Mouse (Mus musculus) naive thymus-derived CD4-positive, alpha-beta T cell, adult 2 months (primary cell): ENCODE results near the gene Olfr12.

Experiments used
- DNase-seq: peaks from one replicate; pipeline ENCODE4 v3.0.0-alpha.2; 2011; ENCODE audit warnings: low read depth

Olfr12 gene

GRCm38 (mm10) chr1:92617488-92617887 is at the start of gene Olfr12:
Gene Olfr12, plus strand, starts transcription at chr1:92617788.
- DNase-seq: no peak

GRCm38 (mm10) chr1:92571022-92571421 is 46.6 kb upstream of the Olfr12 start, which contains the start of gene Olfr1413:
Gene Olfr1413, plus strand, starts transcription at chr1:92571322.
- no peak for DNase-seq

- DNase-seq: no peak
Measured at GRCm38 (mm10) chr1:92585479-92585878, 32.1 kb upstream of the Olfr12 start, which contains the start of gene Olfr1412. Gene Olfr1412, plus strand, starts transcription at chr1:92585779.

GRCm38 (mm10) chr1:92594111-92594510 is 23.5 kb upstream of the Olfr12 start, which contains the start of gene Olfr1411:
Gene Olfr1411, plus strand, starts transcription at chr1:92594411.
- no peak for DNase-seq

GRCm38 (mm10) chr1:92596019-92596418 is 21.6 kb upstream of the Olfr12 start:
- no peak for DNase-seq

GRCm38 (mm10) chr1:92605482-92605881 is 12.1 kb upstream of the Olfr12 start, which contains the start of gene Olfr1410:
Gene Olfr1410, plus strand, starts transcription at chr1:92605782.
- DNase-seq: no peak

- no peak for DNase-seq
Measured at GRCm38 (mm10) chr1:92607711-92608110, 9.9 kb upstream of the Olfr12 start.

GRCm38 (mm10) chr1:92611008-92611407 is 6.6 kb upstream of the Olfr12 start:
- peak; percentile 74 for DNase-seq

- no peak for DNase-seq
Measured at GRCm38 (mm10) chr1:92613175-92613574, 4.4 kb upstream of the Olfr12 start.

GRCm38 (mm10) chr1:92614516-92614915 is 3.1 kb upstream of the Olfr12 start:
- DNase-seq: peak; percentile 36

- no peak for DNase-seq
Measured at GRCm38 (mm10) chr1:92616046-92616445, 1.5 kb upstream of the Olfr12 start.

GRCm38 (mm10) chr1:92618360-92618759 is 772 bp downstream of the Olfr12 start:
- no peak for DNase-seq

GRCm38 (mm10) chr1:92628227-92628626 is 10.6 kb downstream of the Olfr12 start:
- DNase-seq: no peak

GRCm38 (mm10) chr1:92632196-92632595 is 14.6 kb downstream of the Olfr12 start:
- DNase-seq: no peak

- DNase-seq: peak; percentile 71
Measured at GRCm38 (mm10) chr1:92632948-92633347, 15.4 kb downstream of the Olfr12 start.

- DNase-seq: no peak
Measured at GRCm38 (mm10) chr1:92633726-92634125, 16.1 kb downstream of the Olfr12 start.

GRCm38 (mm10) chr1:92634569-92634968 is 17.0 kb downstream of the Olfr12 start:
- DNase-seq: no peak

GRCm38 (mm10) chr1:92634976-92635599 is 17.5 kb downstream of the Olfr12 start:
- DNase-seq: no peak

GRCm38 (mm10) chr1:92636015-92636414 is 18.4 kb downstream of the Olfr12 start:
- DNase-seq: no peak

- DNase-seq: no peak
Measured at GRCm38 (mm10) chr1:92636676-92637075, 19.1 kb downstream of the Olfr12 start.

- no peak for DNase-seq
Measured at GRCm38 (mm10) chr1:92637501-92638172, 20.0 kb downstream of the Olfr12 start.

- DNase-seq: no peak
Measured at GRCm38 (mm10) chr1:92638181-92638580, 20.6 kb downstream of the Olfr12 start.

- no peak for DNase-seq
Measured at GRCm38 (mm10) chr1:92638736-92639135, 21.1 kb downstream of the Olfr12 start.
